Mouse (Mus musculus) left cerebral cortex, postnatal 14 days (tissue): ENCODE measurements around the gene Sec22b. TPM values are rescaled to one million over a fixed set of nuclear protein-coding genes. Genes with fewer than 3 reads are reported as not detected.

Experiments
- DNase-seq, 2 experiments: peaks; one replicate each; pipeline ENCODE4 v3.0.0; 2021 to 2022; ENCODE audit warnings: low spot score in 2 of 2, mixed read lengths in 1 of 2
- intact Hi-C: fragments of 180-260 bp; cut with DNase I; formaldehyde crosslinking; loops from one replicate; pipeline ENCODE4 v1.15.1; 2025
- total RNA-seq, 2 experiments: library from RNA; stranded (reverse); gene quantifications; 2 replicates each; pipeline ENCODE4 v1.2.3; 2021

Sec22b gene
- total RNA-seq, 2 experiments from 2014 or later = 69.4 to 69.5 TPM

DNA sequence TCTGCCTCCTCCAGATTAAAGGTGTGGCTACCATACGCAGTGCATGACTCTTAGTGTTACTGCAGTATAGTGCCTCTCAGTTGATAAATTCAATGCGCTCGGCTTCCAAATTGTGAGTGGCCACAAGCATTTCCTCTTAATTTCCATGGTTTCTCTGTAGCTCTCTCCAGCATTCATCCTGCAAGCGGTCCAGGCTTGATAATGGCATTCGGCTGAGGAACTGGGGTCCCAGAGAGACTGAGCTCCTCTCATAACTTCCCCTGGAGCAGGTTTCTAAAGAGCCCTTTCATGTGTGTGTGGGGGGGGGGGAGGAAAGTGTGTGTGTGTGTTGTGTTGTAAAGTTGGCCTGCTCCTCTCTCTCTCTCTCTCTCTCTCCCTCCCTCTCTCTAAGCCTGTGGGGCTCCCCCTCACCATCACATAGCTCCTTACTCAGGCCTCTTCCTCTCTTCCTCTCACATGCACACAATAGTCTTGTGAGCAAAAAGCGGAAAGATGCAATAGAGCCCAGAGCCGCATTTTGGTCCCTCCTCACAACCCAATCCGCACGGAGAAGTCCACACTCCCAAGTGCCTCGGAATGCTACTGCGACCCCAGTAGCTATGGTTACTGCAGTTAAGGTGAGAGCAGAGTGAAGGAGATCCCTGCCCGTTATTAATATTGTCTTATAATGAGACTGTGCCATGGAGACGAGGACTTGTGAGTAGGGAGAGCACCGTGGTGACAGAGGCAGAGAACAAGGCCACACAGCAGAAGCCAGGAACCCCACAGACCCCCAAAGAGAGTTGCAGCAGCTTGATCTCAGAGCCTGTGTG lies 60.0 kb downstream of the Sec22b start:
- intact Hi-C loops = no loop called here
- no peak for DNase-seq

DNA sequence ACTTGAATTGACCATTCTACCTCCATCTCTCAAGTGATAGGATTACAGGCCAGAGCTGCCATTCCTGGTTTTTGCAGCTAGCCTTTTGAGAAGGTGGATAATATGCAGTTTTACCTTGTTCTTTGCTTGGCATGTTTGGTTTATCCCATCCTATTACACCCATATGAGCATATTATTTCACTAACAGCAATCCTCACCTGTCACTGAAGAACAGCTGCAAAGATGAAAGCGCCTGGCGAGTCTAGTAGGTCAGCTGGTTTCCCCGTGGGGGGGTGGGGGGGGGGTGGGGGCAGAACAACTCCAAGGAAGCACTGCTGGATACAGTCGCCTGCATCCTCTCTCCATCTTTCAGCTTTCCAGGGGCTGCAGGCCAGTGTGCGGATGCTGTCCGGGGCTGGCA lies 61.0 kb downstream of the Sec22b start:
- no peak for DNase-seq
- intact Hi-C loops = no loop called here

DNA sequence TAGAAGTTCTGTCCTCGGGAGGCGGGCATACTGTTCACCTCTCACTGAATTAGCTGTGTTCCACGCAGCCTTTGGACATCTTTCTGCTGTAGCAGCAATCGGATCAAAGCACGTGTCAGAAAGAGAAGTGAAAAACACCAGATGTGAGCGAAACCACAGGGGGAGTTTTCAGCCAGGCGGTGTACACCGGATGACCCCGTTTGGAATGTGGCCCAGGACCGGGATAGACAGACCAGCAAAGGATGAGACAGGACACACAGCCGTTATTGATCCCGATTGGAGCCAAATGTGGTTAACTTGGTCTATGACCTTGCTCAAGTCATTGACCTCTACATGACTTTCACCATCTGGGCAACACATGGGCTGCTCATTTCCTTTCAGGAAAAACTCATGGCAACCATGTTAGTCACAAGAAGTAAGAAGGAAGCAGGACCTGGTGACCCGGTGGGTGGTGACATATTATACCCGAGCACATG lies 63.9 kb downstream of the Sec22b start:
- intact Hi-C loops = no loop called here
- DNase-seq = peak; percentile 24 to 40

DNA sequence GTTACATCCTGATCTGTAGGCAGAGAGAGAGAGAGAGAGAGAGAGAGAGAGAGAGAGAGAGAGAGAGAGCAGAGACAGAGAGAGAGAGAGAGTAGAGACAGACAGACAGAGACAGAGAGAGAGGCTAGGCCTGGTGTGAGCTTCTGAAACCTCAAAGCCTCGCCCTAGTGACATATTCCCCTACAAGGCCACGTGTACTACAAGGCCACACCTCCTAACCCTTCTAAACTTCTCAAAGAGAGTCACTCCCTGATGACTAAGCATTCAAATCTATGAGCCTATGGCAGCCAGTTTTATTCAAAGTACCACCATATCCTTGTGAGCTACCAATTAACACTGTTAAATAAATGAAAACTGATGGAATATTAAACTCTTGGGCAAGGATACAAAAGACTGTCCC lies 66.6 kb downstream of the Sec22b start:
- no peak for DNase-seq
- intact Hi-C loops = no loop called here

- DNase-seq = no peak
- intact Hi-C loops = no loop called here
Measured at GRCm38 (mm10) chr3:97968191-97968590, 67.2 kb downstream of the Sec22b start.

GRCm38 (mm10) chr3:97969019-97969418 lies 68.0 kb downstream of the Sec22b start:
- intact Hi-C loops = no loop called here
- DNase-seq = no peak

- DNase-seq = no peak
- intact Hi-C loops = no loop called here
Measured at GRCm38 (mm10) chr3:97971117-97971516, 70.1 kb downstream of the Sec22b start.

DNA sequence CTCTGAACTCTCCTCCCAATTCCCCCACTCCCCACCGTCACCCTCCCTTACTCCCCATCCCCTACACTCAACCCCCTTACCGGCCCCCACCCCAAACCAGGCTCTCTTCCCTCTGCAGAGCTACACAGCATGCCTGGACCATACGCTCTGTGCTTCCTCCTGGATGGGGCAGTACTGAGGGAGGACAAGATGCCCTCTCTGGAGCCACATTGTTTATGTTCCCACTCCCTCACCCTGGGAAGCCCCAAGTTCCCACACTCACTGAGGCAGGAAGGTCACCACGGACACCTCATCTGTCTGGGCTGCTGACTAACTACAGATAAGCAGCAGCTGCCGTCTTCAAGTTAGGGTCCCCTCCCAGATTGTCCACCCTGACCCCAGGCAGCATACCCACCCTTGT lies 71.2 kb downstream of the Sec22b start:
- DNase-seq = no peak
- intact Hi-C loops = no loop called here

DNA sequence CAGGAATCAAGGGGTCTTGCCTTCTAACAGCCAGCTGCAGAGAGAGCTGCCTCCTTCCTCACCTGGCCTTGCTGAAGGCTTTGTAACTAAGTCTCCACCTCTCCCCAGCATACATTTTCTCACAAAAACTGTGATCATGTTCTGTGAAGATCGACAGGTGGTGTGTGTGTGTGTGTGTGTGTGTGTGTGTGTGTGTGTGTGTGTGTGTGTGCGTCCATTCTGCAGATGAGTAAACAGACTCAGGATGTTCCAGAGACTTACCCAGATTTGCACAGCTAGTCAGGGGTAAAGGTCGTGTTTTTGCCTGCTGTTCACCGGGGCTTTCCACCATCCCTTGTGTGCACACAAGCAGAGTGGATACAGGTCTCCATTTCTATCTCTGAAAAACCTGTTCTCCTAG lies 71.7 kb downstream of the Sec22b start:
- no peak for DNase-seq

More for the DNA sequence above, 71.7 kb downstream of the Sec22b start:
- intact Hi-C loops = no loop called here

Other genes starting within 250 kb of the Sec22b start
- 10 to 100 TPM; 29.8 to 31.8 TPM for gene Prkab2, start 243.0 kb upstream of the Sec22b start, total RNA-seq
- gene Gm17651, start 226.5 kb upstream of the Sec22b start, total RNA-seq = not detected
- gene Pde4dip, start 12.5 kb upstream of the Sec22b start, total RNA-seq = 100 to 1,000 TPM; 243 to 274 TPM
- gene Notch2, start 112.3 kb downstream of the Sec22b start, total RNA-seq = 10 to 100 TPM; 14.9 to 15.0 TPM